Mouse (Mus musculus): ENCODE data around the gene Hectd2. TPM values are rescaled to one million over a fixed set of nuclear protein-coding genes. Genes with fewer than 3 reads are reported as not detected.
A peak's percentile ranks its signal among the peaks of the same experiment; 100 is the strongest.

Gene Hectd2
- total RNA-seq, 2 experiments from 2014 or later = 2.8 to 3.4 TPM

GRCm38 (mm10) chr19:36559331-36559730, 4.9 kb downstream of the Hectd2 start:
- DNase-seq = no peak
- intact Hi-C loops (cut with DNase I; ENCODE audit: low total_unique reads) = no loop called here

- no peak for DNase-seq
- intact Hi-C loops (cut with DNase I; ENCODE audit: low total_unique reads) = no loop called here
Measured at GRCm38 (mm10) chr19:36560160-36560559, 5.7 kb downstream of the Hectd2 start.

GRCm38 (mm10) chr19:36561171-36561570, 6.7 kb downstream of the Hectd2 start:
- no peak for DNase-seq
- intact Hi-C loops (cut with DNase I; ENCODE audit: low total_unique reads) = no loop called here

GRCm38 (mm10) chr19:36564396-36564795, 10.0 kb downstream of the Hectd2 start:
- intact Hi-C loops (cut with DNase I; ENCODE audit: low total_unique reads) = no loop called here
- no peak for DNase-seq

GRCm38 (mm10) chr19:36573986-36574385, 19.5 kb downstream of the Hectd2 start:
- DNase-seq = peak; percentile 14

GRCm38 (mm10) chr19:36575159-36575558, 20.7 kb downstream of the Hectd2 start:
- intact Hi-C loops (cut with DNase I; ENCODE audit: low total_unique reads) = no loop called here
- DNase-seq = no peak

More at GRCm38 (mm10) chr19:36573986-36574385, 19.5 kb downstream of the Hectd2 start:
- intact Hi-C loops (cut with DNase I; ENCODE audit: low total_unique reads) = no loop called here

- intact Hi-C loops (cut with DNase I; ENCODE audit: low total_unique reads) = no loop called here
- no peak for DNase-seq
Measured at GRCm38 (mm10) chr19:36580874-36581273, 26.4 kb downstream of the Hectd2 start.

- no peak for DNase-seq
- intact Hi-C loops (cut with DNase I; ENCODE audit: low total_unique reads) = no loop called here
Measured at GRCm38 (mm10) chr19:36582116-36582515, 27.7 kb downstream of the Hectd2 start.

GRCm38 (mm10) chr19:36585505-36585904, 31.1 kb downstream of the Hectd2 start:
- no peak for DNase-seq
- intact Hi-C loops (cut with DNase I; ENCODE audit: low total_unique reads) = no loop called here

GRCm38 (mm10) chr19:36594409-36594808, 40.0 kb downstream of the Hectd2 start:
- DNase-seq = no peak
- intact Hi-C loops (cut with DNase I; ENCODE audit: low total_unique reads) = no loop called here

- DNase-seq = no peak
- intact Hi-C loops (cut with DNase I; ENCODE audit: low total_unique reads) = no loop called here
Measured at GRCm38 (mm10) chr19:36601869-36602268, 47.4 kb downstream of the Hectd2 start.

GRCm38 (mm10) chr19:36602535-36603312, 48.3 kb downstream of the Hectd2 start:
- DNase-seq = no peak
- intact Hi-C loops (cut with DNase I; ENCODE audit: low total_unique reads) = no loop called here

- intact Hi-C loops (cut with DNase I; ENCODE audit: low total_unique reads) = loop anchor here (5.0 kb wide), 1 partner anchor 136 kb away; no protein-coding TSS in a partner anchor
- no peak for DNase-seq
Measured at GRCm38 (mm10) chr19:36606270-36606669, 51.8 kb downstream of the Hectd2 start.

GRCm38 (mm10) chr19:36609229-36609628, 54.8 kb downstream of the Hectd2 start:
- no peak for DNase-seq
- intact Hi-C loops (cut with DNase I; ENCODE audit: low total_unique reads) = loop anchor here (5.0 kb wide), 1 partner anchor 133 kb away; no protein-coding TSS in a partner anchor

- no peak for DNase-seq
- intact Hi-C loops (cut with DNase I; ENCODE audit: low total_unique reads) = no loop called here
Measured at GRCm38 (mm10) chr19:36610309-36610708, 55.9 kb downstream of the Hectd2 start.

GRCm38 (mm10) chr19:36625906-36626305, 71.5 kb downstream of the Hectd2 start:
- DNase-seq = no peak
- intact Hi-C loops (cut with DNase I; ENCODE audit: low total_unique reads) = no loop called here

- intact Hi-C loops (cut with DNase I; ENCODE audit: low total_unique reads) = no loop called here
Measured at GRCm38 (mm10) chr19:36626881-36627280, 72.4 kb downstream of the Hectd2 start.

GRCm38 (mm10) chr19:36629394-36629910, 75.0 kb downstream of the Hectd2 start:
- intact Hi-C loops (cut with DNase I; ENCODE audit: low total_unique reads) = no loop called here
- no peak for DNase-seq

More at GRCm38 (mm10) chr19:36626881-36627280, 72.4 kb downstream of the Hectd2 start:
- DNase-seq = no peak

GRCm38 (mm10) chr19:36630361-36630760, 75.9 kb downstream of the Hectd2 start:
- no peak for DNase-seq
- intact Hi-C loops (cut with DNase I; ENCODE audit: low total_unique reads) = no loop called here

- no peak for DNase-seq
- intact Hi-C loops (cut with DNase I; ENCODE audit: low total_unique reads) = no loop called here
Measured at GRCm38 (mm10) chr19:36634771-36635170, 80.3 kb downstream of the Hectd2 start.

GRCm38 (mm10) chr19:36637223-36637622, 82.8 kb downstream of the Hectd2 start:
- intact Hi-C loops (cut with DNase I; ENCODE audit: low total_unique reads) = no loop called here
- DNase-seq = no peak
